Mouse (Mus musculus) liver, adult 2 months (tissue): Measurements from ENCODE around the gene Prodh2.

Experiments used
- CTCF ChIP-seq: fragments of 200-500 bp; IDR thresholded peaks from 2 replicates; pipeline ENCODE4 v1.5.1; 2011; ENCODE audit warnings: low read depth, low read length, control low read depth
- POLR2A ChIP-seq: fragments of 200-500 bp; IDR thresholded peaks from 2 replicates; pipeline ENCODE4 v1.6.1; 2011; ENCODE audit warnings: low read length, control low read depth; ENCODE audit not compliant: insufficient read depth; ENCODE audit errors: extremely low read depth

GRCm38 (mm10) chr7:30556894-30557536 is 63.6 kb downstream of the Prodh2 start:
- no peak for TF ChIP-seq POLR2A
- TF ChIP-seq CTCF, result peak; percentile 18; the same call in 1 of the 2 replicates
